13 mouse cellular contexts compared by ENCODE assay signal in genomic region chr17:65942394-65942793, GRCm38 (mm10). TPM values are rescaled to one million over a fixed set of nuclear protein-coding genes. Genes with fewer than 3 reads are reported as not detected.
A peak's percentile ranks its signal among the peaks of the same experiment; 100 is the strongest.
DNase-seq lines count a peak whose midpoint lies in the region; ATAC-seq and TF ChIP-seq lines count a peak whose summit lies in the region.
"Had no signal": no experiment of that assay in that cellular context is flagged by ENCODE, and none has a peak within 500 bp of the region (broad histone marks: within the 10 kb centered on the region; RNA-seq: fewer than 3 reads in every experiment).

No protein-coding gene starts in this region.

- no peak overlapping the region for H3K4me3 ChIP-seq in lung, embryonic 16.5 days (ENCODE audit: low read length)
- no peak overlapping the region for H3K4me3 ChIP-seq in kidney, adult 2 months (ENCODE audit: insufficient read depth, low read depth, low read length)
- no peak overlapping the region for H3K4me3 ChIP-seq in stomach, embryonic 15.5 days (replicated peaks)
- no peak overlapping the region for H3K4me3 ChIP-seq in forebrain, embryonic 15.5 days
- H3K4me3 ChIP-seq in midbrain, embryonic 14.5 days (replicated peaks; ENCODE audit: low read depth, low read length): no peak overlapping the region
- H3K4me3 ChIP-seq: hindbrain, embryonic 12.5 days; left cerebral cortex, adult 2 months; limb, embryonic 13.5 days had no signal

- peaks cover 7% of the 10 kb centered on the region for H3K36me3 ChIP-seq in lung, embryonic 16.5 days (ENCODE audit: control insufficient read depth, insufficient read depth, low read length)
- no peaks in the 10 kb centered on the region; the same call in 1 of the 2 replicates for H3K36me3 ChIP-seq in kidney, adult 2 months (ENCODE audit: control insufficient read depth, insufficient read depth, low read length)
- peaks cover 14% of the 10 kb centered on the region; the same call in 1 of the 2 replicates for H3K36me3 ChIP-seq in stomach, embryonic 15.5 days
- peaks cover 11% of the 10 kb centered on the region for H3K36me3 ChIP-seq in forebrain, embryonic 15.5 days
- H3K36me3 ChIP-seq in midbrain, embryonic 14.5 days (ENCODE audit: control insufficient read depth, insufficient read depth, low read length): peaks cover 31% of the 10 kb centered on the region

- TF ChIP-seq CTCF in kidney, adult 2 months (conservative IDR thresholded peaks at IDR 0.05; ENCODE audit: insufficient read depth, insufficient read length, low read depth, low read length): no peak

- 0 out of 2 replicates have a peak, but pooled peaks have one; percentile 24 for ATAC-seq in lung, embryonic 16.5 days (ENCODE audit: low read depth)
- ATAC-seq in stomach, embryonic 15.5 days (ENCODE audit: insufficient read depth, low FRiP score, low read depth): peak; percentile 66; the same call in 1 of the 2 replicates
- ATAC-seq in forebrain, embryonic 15.5 days (replicated peaks): no peak
- ATAC-seq in midbrain, embryonic 14.5 days (ENCODE audit: low FRiP score, low TSS enrichment): no peak
- ATAC-seq: midbrain, embryonic 16.5 days had no signal

- DNase-seq in lung, postnatal 4 days: no peak
- peak; percentile 75 for DNase-seq in kidney, adult 2 months
- DNase-seq in kidney, postnatal 25 days: peak; percentile 57 to 69
- DNase-seq in heart, adult 8-10 months (ENCODE audit: low spot score): no peak
- DNase-seq in midbrain, embryonic 14.5 days: no peak
- DNase-seq: cerebellum, postnatal 36 days had no signal

- H3K4me2 ChIP-seq in lung, embryonic 16.5 days (ENCODE audit: low read depth, low read length): no peak overlapping the region
- no peak overlapping the region for H3K4me2 ChIP-seq in stomach, embryonic 15.5 days
- H3K4me2 ChIP-seq in forebrain, embryonic 15.5 days (replicated peaks): no peak overlapping the region
- H3K4me2 ChIP-seq in midbrain, embryonic 14.5 days (ENCODE audit: low read length): no peak overlapping the region
- H3K4me2 ChIP-seq: hindbrain, embryonic 12.5 days; limb, embryonic 13.5 days had no signal

- no peak for TF ChIP-seq POLR2A in kidney, adult 2 months (IDR thresholded peaks at IDR 0.05; ENCODE audit: low read depth, low read length)

- WGBS in lung, embryonic 16.5 days: 25% methylated on average over 4 of the region's 4 CpGs
- 20% methylated on average over 4 of the region's 4 CpGs for WGBS in kidney, adult 2 months
- WGBS in stomach, embryonic 15.5 days: 39% methylated on average over 4 of the region's 4 CpGs
- 88% methylated on average over 4 of the region's 4 CpGs for WGBS in forebrain, embryonic 15.5 days
- WGBS in midbrain, embryonic 14.5 days: 80% methylated on average over 4 of the region's 4 CpGs

- no peak overlapping the region for H3K9ac ChIP-seq in lung, embryonic 16.5 days (ENCODE audit: low read length)
- no peak overlapping the region for H3K9ac ChIP-seq in stomach, embryonic 15.5 days
- no peak overlapping the region for H3K9ac ChIP-seq in forebrain, embryonic 15.5 days (replicated peaks)
- no peak overlapping the region for H3K9ac ChIP-seq in midbrain, embryonic 14.5 days (replicated peaks; ENCODE audit: low read length)
- H3K9ac ChIP-seq: hindbrain, embryonic 12.5 days; limb, embryonic 13.5 days had no signal

- H3K4me1 ChIP-seq in lung, embryonic 16.5 days (replicated peaks; ENCODE audit: control insufficient read depth, insufficient read depth, low read length): peaks cover 10% of the 10 kb centered on the region; the same call in 1 of the 2 replicates
- peaks cover 17% of the 10 kb centered on the region for H3K4me1 ChIP-seq in kidney, adult 2 months (ENCODE audit: control insufficient read depth, insufficient read depth, low read length)
- peaks cover 30% of the 10 kb centered on the region for H3K4me1 ChIP-seq in stomach, embryonic 15.5 days
- no peaks in the 10 kb centered on the region for H3K4me1 ChIP-seq in forebrain, embryonic 15.5 days
- no peaks in the 10 kb centered on the region for H3K4me1 ChIP-seq in midbrain, embryonic 14.5 days (ENCODE audit: control insufficient read depth, insufficient read depth, low read length)

- H3K27ac ChIP-seq in lung, embryonic 16.5 days (ENCODE audit: low read length): no peak overlapping the region
- H3K27ac ChIP-seq in kidney, adult 2 months (ENCODE audit: insufficient read depth, low read depth, low read length): peak overlapping the region; percentile 54; the same call in 1 of the 2 replicates
- peak overlapping the region; percentile 55; the same call in 1 of the 2 replicates for H3K27ac ChIP-seq in stomach, embryonic 15.5 days
- H3K27ac ChIP-seq in forebrain, embryonic 15.5 days (replicated peaks): no peak overlapping the region
- H3K27ac ChIP-seq in midbrain, embryonic 14.5 days (replicated peaks; ENCODE audit: low read depth, low read length): no peak overlapping the region
- H3K27ac ChIP-seq: hindbrain, embryonic 12.5 days; left cerebral cortex, adult 2 months; limb, embryonic 13.5 days had no signal

- H3K27me3 ChIP-seq in lung, embryonic 16.5 days (ENCODE audit: control insufficient read depth, insufficient read depth, low read depth, low read length): no peaks in the 10 kb centered on the region
- H3K27me3 ChIP-seq in kidney, adult 2 months (replicated peaks; ENCODE audit: control insufficient read depth, insufficient read depth, low read length): no peaks in the 10 kb centered on the region
- no peaks in the 10 kb centered on the region for H3K27me3 ChIP-seq in stomach, embryonic 15.5 days (replicated peaks)
- no peaks in the 10 kb centered on the region for H3K27me3 ChIP-seq in forebrain, embryonic 15.5 days
- no peaks in the 10 kb centered on the region for H3K27me3 ChIP-seq in midbrain, embryonic 14.5 days (ENCODE audit: control insufficient read depth, insufficient read depth, low read length)
- H3K27me3 ChIP-seq: hindbrain, embryonic 12.5 days; limb, embryonic 13.5 days had no signal

- no peaks in the 10 kb centered on the region for H3K9me3 ChIP-seq in lung, embryonic 16.5 days (ENCODE audit: control insufficient read depth, low read length)
- no peaks in the 10 kb centered on the region for H3K9me3 ChIP-seq in stomach, embryonic 15.5 days
- no peaks in the 10 kb centered on the region for H3K9me3 ChIP-seq in forebrain, embryonic 15.5 days
- H3K9me3 ChIP-seq in midbrain, embryonic 14.5 days (ENCODE audit: control insufficient read depth, low read length): no peaks in the 10 kb centered on the region
- H3K9me3 ChIP-seq: hindbrain, embryonic 12.5 days; limb, embryonic 13.5 days had no signal

RNA-seq across cellular contexts. Expression of gene Twsg1, which starts 8.6 kb away (rescaled TPM):
- polyA plus RNA-seq in lung, embryonic 16.5 days (2015; fragmentation: Nextera tagmentation; extraction: Ambion mirVana): 126 and 129 TPM in 2 replicates
- 53.3 and 59.5 TPM in 2 replicates for polyA plus RNA-seq in kidney, adult 2 months (2012; rRNA removed)
- 118 and 119 TPM in 2 replicates for polyA plus RNA-seq in stomach, embryonic 15.5 days (2015; fragmentation: Nextera tagmentation; extraction: Ambion mirVana)
- 76.3 and 77.5 TPM in 2 replicates for polyA plus RNA-seq in forebrain, embryonic 15.5 days (2015; fragmentation: Nextera tagmentation; extraction: Ambion mirVana)
- total RNA-seq in heart, adult 8-10 months (2022): 10 to 100 TPM; 69.1 to 85.0 (median 79.8) TPM
- 53.1 and 71.4 TPM in 2 replicates for polyA plus RNA-seq in midbrain, embryonic 14.5 days (2014; fragmentation: Nextera tagmentation; extraction: Ambion mirVana)

RNA-seq across cellular contexts. Expression of gene Ralbp1, which starts 56.8 kb away (rescaled TPM):
- 95.4 and 101 TPM in 2 replicates for polyA plus RNA-seq in lung, embryonic 16.5 days (2015; fragmentation: Nextera tagmentation; extraction: Ambion mirVana)
- polyA plus RNA-seq in kidney, adult 2 months (2012; rRNA removed): 29.8 and 30.7 TPM in 2 replicates
- 80.9 and 95.3 TPM in 2 replicates for polyA plus RNA-seq in stomach, embryonic 15.5 days (2015; fragmentation: Nextera tagmentation; extraction: Ambion mirVana)
- 57.5 and 61.3 TPM in 2 replicates for polyA plus RNA-seq in forebrain, embryonic 15.5 days (2015; fragmentation: Nextera tagmentation; extraction: Ambion mirVana)
- 10 to 100 TPM; 33.6 to 42.3 (median 34.1) TPM for total RNA-seq in heart, adult 8-10 months (2022)
- 38.5 and 54.0 TPM in 2 replicates for polyA plus RNA-seq in midbrain, embryonic 14.5 days (2014; fragmentation: Nextera tagmentation; extraction: Ambion mirVana)

Comparison
In these comparisons a context has a peak if more than half of its experiments do, and no peak if none do; other contexts are left out.
1. ATAC-seq: peak in lung, embryonic 16.5 days (single experiment) and stomach, embryonic 15.5 days (single experiment); none in forebrain, embryonic 15.5 days (single experiment) and midbrain, embryonic 14.5 days (single experiment).
2. H3K27ac ChIP-seq: peak in kidney, adult 2 months (single experiment) and stomach, embryonic 15.5 days (single experiment); none in lung, embryonic 16.5 days (single experiment), forebrain, embryonic 15.5 days (single experiment) and midbrain, embryonic 14.5 days (single experiment).
3. DNase-seq: peak in kidney, adult 2 months (single experiment) and kidney, postnatal 25 days (2 of 2); none in lung, postnatal 4 days (0 of 2), heart, adult 8-10 months (single experiment) and midbrain, embryonic 14.5 days (single experiment).